Mouse (Mus musculus) liver, embryonic 16.5 days (tissue): ENCODE data around the gene Galnt10. TPM values are rescaled to one million over a fixed set of nuclear protein-coding genes. Genes with fewer than 3 reads are reported as not detected.

Experiments
- ATAC-seq: fragments of 200-750 bp; cut with Nextera tagmentation; 2 replicates; pipeline ENCODE4 v1.8.0; 2017; ENCODE audit warnings: low read depth, mild to moderate bottlenecking, moderate number of reproducible peaks, moderate library complexity
- H3K27ac ChIP-seq: fragments of 300-500 bp; sonication (generic); 2 replicates; pipeline ENCODE4 v1.5.1; 2014; ENCODE audit warnings: mild to moderate bottlenecking, low read length
- H3K27me3 ChIP-seq: fragments of 300-500 bp; sonication (generic); 2 replicates; pipeline ENCODE4 v1.6.1; 2014; ENCODE audit warnings: low read depth, low read length, mixed read lengths; ENCODE audit not compliant: control insufficient read depth, insufficient read depth
- H3K36me3 ChIP-seq: fragments of 300-500 bp; sonication (generic); 2 replicates; pipeline ENCODE4 v1.6.1; 2014; ENCODE audit warnings: mild to moderate bottlenecking; ENCODE audit not compliant: control insufficient read depth, insufficient read depth
- H3K4me1 ChIP-seq: fragments of 300-500 bp; sonication (generic); 2 replicates; pipeline ENCODE4 v1.6.1; 2014; ENCODE audit warnings: low read depth, low read length, mixed read lengths; ENCODE audit not compliant: control insufficient read depth
- H3K4me2 ChIP-seq: fragments of 300-500 bp; sonication (generic); 2 replicates; pipeline ENCODE4 v1.6.1; 2014; ENCODE audit warnings: low read depth, low read length, mixed read lengths
- H3K4me3 ChIP-seq: fragments of 300-500 bp; sonication (generic); 2 replicates; pipeline ENCODE4 v1.5.1; 2014; ENCODE audit warnings: low read depth, mild to moderate bottlenecking, low read length
- H3K9ac ChIP-seq: fragments of 300-500 bp; sonication (generic); 2 replicates; pipeline ENCODE4 v1.6.1; 2014; ENCODE audit warnings: low read depth, low read length
- H3K9me3 ChIP-seq: fragments of 300-500 bp; sonication (generic); replicated peaks from 2 replicates; pipeline ENCODE4 v1.6.1; 2016; ENCODE audit warnings: low read length; ENCODE audit not compliant: control insufficient read depth
- WGBS: fragments of 180-500 bp; shearing (Covaris S2); extraction: QIAGEN DNeasy Blood & Tissue Kit; methylation state at CpG from one replicate; pipeline ENCODE4 v1.1.7; 2014; ENCODE audit not compliant: insufficient replicate concordance; 5-methylcytosine and 5-hydroxymethylcytosine counted together
- polyA plus RNA-seq: library from polyadenylated mRNA; unstranded; fragments of >200 nt; fragmentation: Nextera tagmentation; extraction: Ambion mirVana; gene quantifications from 2 replicates; pipeline ENCODE4 v1.2.1, GENCODE M21; 2015

The Galnt10 gene
- polyA plus RNA-seq, 1 experiment from 2014 or later: 26.3 TPM

DNA sequence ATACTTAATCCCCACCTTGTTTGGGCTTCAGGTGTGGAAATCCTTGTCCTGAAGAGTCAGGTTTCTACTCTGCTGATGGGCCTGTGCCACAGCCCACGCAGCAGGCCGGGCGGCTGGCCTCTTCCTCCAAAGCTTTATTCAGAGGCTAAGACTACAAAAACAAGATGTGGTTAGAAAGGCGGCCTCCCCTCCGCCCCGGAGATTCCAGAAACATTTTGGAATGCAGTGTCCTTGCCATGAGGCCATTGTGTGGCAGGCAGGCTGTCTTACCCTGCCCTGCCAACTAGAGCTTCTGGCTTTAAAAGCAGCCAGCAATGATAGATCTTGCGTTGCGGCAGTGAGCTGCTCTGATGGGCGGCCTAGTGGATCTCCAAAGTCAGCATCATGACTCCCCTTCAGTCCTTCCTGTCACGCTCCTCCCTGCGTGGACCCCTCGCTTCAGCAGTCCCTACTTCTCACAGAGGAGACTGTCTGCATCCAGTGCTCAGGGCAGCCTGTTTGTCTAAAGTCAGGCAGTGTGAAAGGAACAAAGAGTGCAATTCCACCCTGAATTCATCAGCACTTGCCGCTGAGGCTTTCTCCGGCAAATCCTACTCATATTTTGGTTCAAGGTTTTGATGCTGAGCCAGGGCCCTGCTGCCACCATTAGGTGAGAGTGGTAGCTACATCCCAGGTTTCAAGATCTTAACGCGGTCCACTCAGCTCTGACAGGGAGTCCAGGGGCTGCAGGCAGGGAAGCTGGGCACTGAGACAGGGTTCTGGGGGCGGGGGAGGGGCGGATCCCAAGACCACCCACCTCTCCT, 141.6 kb downstream of the Galnt10 start:
- Histone ChIP-seq H3K4me1 (peaks cover 3% of the 10 kb centered on the region; the same call in 1 of the 2 replicates), H3K4me2 (no peak overlapping the region), H3K27me3 (no peaks in the 10 kb centered on the region), H3K9me3 (no peaks in the 10 kb centered on the region), H3K4me3 (no peak overlapping the region), H3K27ac (no peak overlapping the region), H3K36me3 (no peaks in the 10 kb centered on the region), H3K9ac (no peak overlapping the region)
- 63% methylated on average over 18 of the region's 18 CpGs for WGBS
- no peak for ATAC-seq

DNA sequence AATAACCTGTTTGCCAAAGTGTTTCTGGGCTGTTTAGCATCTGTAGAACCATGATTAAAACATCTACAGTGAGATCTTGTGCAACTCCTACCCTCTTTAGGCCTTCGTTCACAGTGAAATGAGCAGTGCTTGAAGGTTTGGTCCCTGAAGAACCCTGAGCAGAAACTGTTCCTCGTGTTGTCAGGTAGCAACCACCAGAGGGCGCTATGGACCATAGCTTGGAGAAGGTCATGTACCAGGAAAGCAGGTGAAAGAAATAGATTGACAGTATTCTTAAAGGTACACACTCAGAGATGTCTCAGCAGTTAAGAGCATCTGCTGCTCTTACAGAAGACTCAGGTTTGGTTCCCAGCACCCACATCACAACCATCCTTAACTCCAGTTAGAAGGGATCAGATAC, 142.7 kb downstream of the Galnt10 start:
- no peak overlapping the region for H3K9ac ChIP-seq
- no peak for ATAC-seq
- WGBS: 12% methylated on average over 3 of the region's 3 CpGs
- H3K4me3 ChIP-seq: no peak overlapping the region
- no peak overlapping the region for H3K4me2 ChIP-seq
- peaks cover 3% of the 10 kb centered on the region; the same call in 1 of the 2 replicates for H3K4me1 ChIP-seq
- no peaks in the 10 kb centered on the region for H3K9me3 ChIP-seq
- H3K27me3 ChIP-seq: no peaks in the 10 kb centered on the region
- no peak overlapping the region for H3K27ac ChIP-seq
- no peaks in the 10 kb centered on the region for H3K36me3 ChIP-seq

DNA sequence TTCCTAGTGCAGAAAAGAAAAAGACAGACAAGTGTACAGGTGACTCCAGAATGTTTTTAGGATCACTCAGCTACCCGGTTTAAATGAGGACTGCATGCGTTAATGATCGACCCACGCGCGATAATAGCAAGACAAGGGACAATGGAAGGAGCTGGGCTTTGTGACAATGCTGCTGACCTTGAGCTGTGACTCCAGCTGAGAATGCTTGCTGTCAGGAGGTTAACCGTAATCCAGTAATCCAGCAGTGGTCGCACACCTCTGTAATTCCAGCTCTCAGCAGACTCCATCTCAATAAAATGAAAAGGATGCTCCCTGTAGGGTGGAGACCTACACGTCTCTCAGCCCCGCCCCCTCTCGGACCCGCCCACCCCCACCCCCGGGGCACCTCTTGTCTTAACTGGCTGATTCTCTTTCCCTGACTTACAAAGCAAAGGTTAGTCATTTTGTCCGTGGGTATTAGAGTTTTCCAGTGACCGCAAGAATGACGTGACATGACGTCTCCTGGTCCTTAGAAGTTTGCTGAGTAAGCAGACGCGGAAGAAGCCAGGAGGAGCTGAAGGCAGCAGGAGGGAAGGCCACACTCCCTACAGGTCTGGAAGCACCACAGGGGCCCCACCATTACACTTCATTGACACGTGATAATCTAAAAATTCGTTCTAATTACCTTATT, 145.8 kb downstream of the Galnt10 start:
- no peaks in the 10 kb centered on the region for H3K9me3 ChIP-seq
- peak overlapping the region; percentile 26; the same call in 1 of the 2 replicates for H3K4me2 ChIP-seq
- H3K27ac ChIP-seq: no peak overlapping the region
- no peak for ATAC-seq
- H3K4me1 ChIP-seq: peaks cover 3% of the 10 kb centered on the region; the same call in 1 of the 2 replicates
- 29% methylated on average over 21 of the region's 21 CpGs for WGBS
- H3K4me3 ChIP-seq: no peak overlapping the region
- H3K9ac ChIP-seq: no peak overlapping the region
- no peaks in the 10 kb centered on the region for H3K27me3 ChIP-seq
- no peaks in the 10 kb centered on the region for H3K36me3 ChIP-seq

DNA sequence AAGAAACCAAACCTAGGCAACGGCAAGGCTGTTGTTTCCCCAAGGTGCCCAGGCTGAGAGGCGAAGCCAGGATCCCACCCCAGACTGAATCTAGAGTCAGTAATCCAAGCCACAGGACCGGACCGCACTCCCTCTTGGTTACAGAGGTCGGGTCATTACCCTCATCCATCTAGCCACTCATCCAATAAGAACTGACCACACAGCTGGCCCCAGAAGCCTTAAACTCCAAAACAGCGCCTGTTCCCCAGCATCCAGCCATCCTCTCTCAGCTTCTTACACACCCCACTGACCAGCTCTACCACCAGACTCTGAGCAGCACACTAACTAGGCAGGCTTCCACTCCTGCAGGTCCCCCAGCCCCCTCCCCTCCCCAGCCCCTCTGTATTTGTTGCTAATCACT, 149.8 kb downstream of the Galnt10 start:
- Histone ChIP-seq H3K9me3 (no peaks in the 10 kb centered on the region), H3K4me3 (no peak overlapping the region), H3K4me2 (no peak overlapping the region), H3K36me3 (no peaks in the 10 kb centered on the region), H3K4me1 (peaks cover 3% of the 10 kb centered on the region; the same call in 1 of the 2 replicates), H3K9ac (no peak overlapping the region), H3K27me3 (no peaks in the 10 kb centered on the region), H3K27ac (no peak overlapping the region)
- no peak for ATAC-seq
- 64% methylated on average over 6 of the region's 6 CpGs for WGBS

DNA sequence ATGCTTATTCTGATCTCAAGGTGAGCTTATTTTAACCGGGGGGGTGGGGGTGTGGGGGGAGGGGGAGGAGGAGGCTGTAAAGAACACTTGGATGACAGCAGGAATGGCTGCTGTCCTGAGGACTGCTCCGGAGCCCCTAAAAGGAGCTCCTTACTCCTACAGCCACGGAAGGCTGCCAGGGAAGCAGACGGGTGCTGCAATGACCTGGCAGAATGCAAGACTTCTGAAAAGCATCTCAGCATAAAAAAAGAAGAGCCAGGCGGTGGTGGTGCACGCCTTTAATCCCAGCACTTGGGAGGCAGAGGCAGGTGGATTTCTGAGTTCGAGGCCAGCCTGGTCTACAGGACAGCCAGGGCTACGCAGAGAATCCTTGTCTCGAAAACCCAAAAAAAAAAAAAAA, 152.6 kb downstream of the Galnt10 start:
- Histone ChIP-seq H3K36me3 (no peaks in the 10 kb centered on the region), H3K27ac (no peak overlapping the region), H3K9ac (no peak overlapping the region), H3K4me1 (peaks cover 15% of the 10 kb centered on the region), H3K4me3 (no peak overlapping the region), H3K4me2 (no peak overlapping the region), H3K9me3 (no peaks in the 10 kb centered on the region), H3K27me3 (peaks cover 12% of the 10 kb centered on the region)
- ATAC-seq: no peak
- WGBS: 67% methylated on average over 9 of the region's 9 CpGs

DNA sequence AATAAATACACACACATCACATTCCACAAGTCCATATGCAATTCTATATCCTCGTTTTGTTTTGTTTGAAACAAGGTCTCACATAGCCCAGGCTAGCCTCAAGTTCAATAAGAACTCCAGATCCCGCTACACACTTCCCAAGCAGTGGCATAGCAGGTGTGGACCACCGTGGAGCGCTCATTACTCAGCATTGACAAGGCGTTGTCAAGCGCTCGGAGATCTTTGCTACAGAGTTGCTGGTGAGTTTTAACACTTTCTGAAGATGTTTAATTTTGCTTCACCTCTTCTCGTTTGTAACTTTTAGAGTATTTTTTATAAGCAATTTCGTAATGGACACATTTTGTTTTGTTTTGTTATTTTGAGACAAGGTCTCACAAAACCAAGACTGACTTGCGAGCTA, 154.2 kb downstream of the Galnt10 start:
- Histone ChIP-seq H3K4me3 (no peak overlapping the region), H3K4me1 (peaks cover 16% of the 10 kb centered on the region), H3K9ac (no peak overlapping the region), H3K27me3 (peaks cover 15% of the 10 kb centered on the region), H3K9me3 (no peaks in the 10 kb centered on the region), H3K4me2 (no peak overlapping the region), H3K36me3 (no peaks in the 10 kb centered on the region), H3K27ac (no peak overlapping the region)
- ATAC-seq: no peak
- 73% methylated on average over 10 of the region's 10 CpGs for WGBS

DNA sequence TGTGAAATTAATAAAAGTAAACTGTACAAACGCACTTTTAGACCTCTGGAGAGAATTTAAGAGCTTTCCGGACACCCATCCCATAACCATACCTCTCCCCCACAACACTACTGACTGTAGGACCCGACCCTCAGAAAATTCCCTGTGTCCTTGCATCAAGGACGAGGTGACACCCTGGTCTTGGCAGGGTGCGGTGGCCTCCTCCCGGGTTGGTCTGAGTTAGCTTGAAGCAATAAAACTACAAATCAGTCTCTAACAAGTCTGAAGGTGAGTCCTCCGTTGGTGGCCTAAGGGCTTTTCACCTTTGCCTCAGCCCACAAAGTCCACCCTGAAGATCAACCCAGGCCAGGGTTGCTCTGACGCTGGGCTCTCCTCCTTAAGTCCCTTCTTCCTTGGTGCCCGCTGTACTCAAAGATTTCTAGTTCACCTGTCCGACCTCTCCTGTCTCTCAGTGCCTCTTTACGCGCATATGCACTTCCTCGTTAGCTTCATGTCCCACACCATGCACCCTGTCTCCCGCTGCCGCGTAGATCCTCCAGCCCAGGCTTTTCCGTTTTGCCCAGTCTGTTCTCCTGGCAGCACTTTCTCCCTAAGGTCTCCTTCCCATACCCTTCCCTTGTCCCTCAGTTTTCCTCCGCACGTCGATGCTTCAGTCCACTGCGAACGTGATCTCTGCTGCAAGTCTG, 155.2 kb downstream of the Galnt10 start:
- 15% methylated on average over 22 of the region's 22 CpGs for WGBS
- H3K27ac ChIP-seq: no peak overlapping the region; the same call in 1 of the 2 replicates

DNA sequence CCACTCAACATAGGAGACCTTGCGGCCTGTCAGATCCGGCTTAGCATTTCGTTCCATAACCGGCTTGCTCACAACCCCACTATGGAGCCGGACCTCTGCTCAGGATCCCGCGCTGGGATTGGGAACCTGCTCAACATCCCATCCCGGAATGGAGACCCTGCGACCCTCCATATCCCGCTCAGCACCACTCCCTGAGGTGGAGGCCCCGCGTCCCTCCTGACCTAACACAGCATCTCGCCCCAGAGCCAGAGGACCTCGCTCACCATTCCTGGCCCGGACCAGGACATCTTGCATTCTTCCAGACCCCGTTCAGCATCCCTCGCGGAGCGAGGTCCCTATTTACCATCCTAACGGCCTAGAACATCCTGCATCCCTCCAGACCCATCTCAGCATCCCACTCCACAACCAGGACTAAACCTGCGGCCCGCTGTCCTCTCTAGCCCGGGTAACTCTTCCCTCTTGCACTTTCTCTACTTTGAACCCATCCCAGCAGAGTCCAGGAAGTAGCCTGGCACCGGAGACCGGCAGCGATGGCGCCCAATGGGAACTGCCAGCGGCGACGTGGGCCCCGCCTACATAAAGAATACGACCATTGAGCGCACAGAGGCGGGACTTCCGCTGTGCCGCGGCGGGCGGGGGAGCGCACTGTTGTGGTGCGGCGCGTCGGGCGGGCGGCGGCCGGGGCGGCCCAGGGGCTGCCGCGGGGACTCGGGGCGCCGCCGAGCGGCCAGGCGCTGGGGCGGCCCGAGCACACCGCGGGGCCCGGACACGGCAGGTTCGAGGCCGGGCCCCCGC, 155.9 kb downstream of the Galnt10 start, which contains the start of gene Sap30l:
Gene Sap30l, plus strand, starts transcription at position 667 of the 795 bp plus-strand sequence.
- WGBS: under 1% methylated on average over 51 of the region's 66 CpGs
- peak within 1 kb of the TSS; percentile 79 for H3K4me3 ChIP-seq
- peak; percentile 98 for ATAC-seq
- H3K27me3 ChIP-seq: peaks cover 15% of the 10 kb centered on the region
- peaks cover 16% of the 10 kb centered on the region for H3K4me1 ChIP-seq
- peak within 1 kb of the TSS; percentile 67 for H3K27ac ChIP-seq
- H3K36me3 ChIP-seq: no peaks in the 10 kb centered on the region
- H3K9me3 ChIP-seq: no peaks in the 10 kb centered on the region
- H3K9ac ChIP-seq: peak within 1 kb of the TSS; percentile 81
- H3K4me2 ChIP-seq: peak within 1 kb of the TSS; percentile 85

More for the DNA sequence above, 155.2 kb downstream of the Galnt10 start:
- peak overlapping the region; percentile 79 for H3K4me3 ChIP-seq
- H3K4me2 ChIP-seq: peak overlapping the region; percentile 85
- no peak for ATAC-seq
- peak overlapping the region; percentile 81 for H3K9ac ChIP-seq
- no peaks in the 10 kb centered on the region for H3K36me3 ChIP-seq
- H3K9me3 ChIP-seq: no peaks in the 10 kb centered on the region
- H3K27me3 ChIP-seq: peaks cover 15% of the 10 kb centered on the region
- peaks cover 16% of the 10 kb centered on the region for H3K4me1 ChIP-seq
